Mouse (Mus musculus): ENCODE measurements around the gene Psmd14. TPM values are rescaled to one million over a fixed set of nuclear protein-coding genes. Genes with fewer than 3 reads are reported as not detected.

Gene Psmd14
- polyA plus RNA-seq, 1 experiment from 2014 or later = 171 TPM

DNA sequence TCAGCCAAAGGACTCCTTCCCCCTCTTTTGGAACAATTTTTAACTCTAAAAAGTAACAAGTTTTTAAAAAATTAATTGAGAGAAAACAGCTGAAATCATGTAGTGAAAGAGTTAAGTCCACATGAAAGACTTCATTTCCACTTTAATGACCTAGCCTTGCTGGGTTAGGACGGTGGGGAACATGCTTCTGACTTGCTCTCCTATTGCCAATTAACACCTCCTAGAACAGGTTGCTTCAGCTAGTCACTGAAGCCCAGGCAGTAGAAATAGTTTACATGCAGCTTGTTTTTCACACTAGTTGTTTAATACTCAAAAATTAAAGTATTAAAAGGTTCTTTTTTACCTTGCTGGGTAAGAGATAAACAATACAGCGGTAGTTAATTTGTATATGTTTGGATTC is 39.8 kb downstream of the Psmd14 start:
- Histone ChIP-seq H3K27ac (ENCODE audit: low read length) (no peak overlapping the region), H3K36me3 (ENCODE audit: control insufficient read depth, insufficient read depth, low read length) (no peaks in the 10 kb centered on the region), H3K4me1 (ENCODE audit: control insufficient read depth, insufficient read depth, low read length) (no peaks in the 10 kb centered on the region), H3K4me2 (ENCODE audit: low read depth, low read length) (no peak overlapping the region), H3K9me3 (ENCODE audit: control insufficient read depth, low read length) (no peaks in the 10 kb centered on the region), H3K27me3 (replicated peaks; ENCODE audit: control insufficient read depth, insufficient read depth, low read length) (no peaks in the 10 kb centered on the region), H3K4me3 (ENCODE audit: low read length) (no peak overlapping the region), H3K9ac (ENCODE audit: low read depth, low read length) (no peak overlapping the region)
- 49% methylated on average over 2 of the region's 2 CpGs for WGBS
- no peak for ATAC-seq

DNA sequence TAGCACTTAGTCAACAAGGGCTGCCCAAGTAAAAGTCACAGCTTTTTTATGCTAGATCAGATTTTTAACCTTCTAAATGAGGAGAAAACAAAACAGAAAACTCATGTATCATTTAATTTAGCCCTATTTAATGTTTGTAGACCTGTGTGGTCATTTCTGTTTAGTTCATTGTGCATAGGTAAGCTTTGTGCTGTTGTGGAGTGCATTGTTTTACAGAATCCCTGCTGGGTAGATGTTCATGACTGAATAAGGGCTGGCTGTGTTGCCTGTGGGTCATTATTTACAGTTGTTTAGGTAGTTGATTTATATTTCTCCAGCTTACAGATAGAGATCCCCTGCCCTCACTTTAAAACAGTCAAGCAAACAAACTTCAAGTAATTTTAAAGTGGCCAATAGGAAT is 40.9 kb downstream of the Psmd14 start:
- Histone ChIP-seq H3K36me3 (ENCODE audit: control insufficient read depth, insufficient read depth, low read length) (no peaks in the 10 kb centered on the region), H3K4me2 (ENCODE audit: low read depth, low read length) (no peak overlapping the region), H3K27ac (ENCODE audit: low read length) (no peak overlapping the region), H3K4me3 (ENCODE audit: low read length) (no peak overlapping the region), H3K9ac (ENCODE audit: low read depth, low read length) (no peak overlapping the region), H3K4me1 (ENCODE audit: control insufficient read depth, insufficient read depth, low read length) (no peaks in the 10 kb centered on the region), H3K9me3 (ENCODE audit: control insufficient read depth, low read length) (no peaks in the 10 kb centered on the region), H3K27me3 (replicated peaks; ENCODE audit: control insufficient read depth, insufficient read depth, low read length) (no peaks in the 10 kb centered on the region)
- no peak for ATAC-seq

DNA sequence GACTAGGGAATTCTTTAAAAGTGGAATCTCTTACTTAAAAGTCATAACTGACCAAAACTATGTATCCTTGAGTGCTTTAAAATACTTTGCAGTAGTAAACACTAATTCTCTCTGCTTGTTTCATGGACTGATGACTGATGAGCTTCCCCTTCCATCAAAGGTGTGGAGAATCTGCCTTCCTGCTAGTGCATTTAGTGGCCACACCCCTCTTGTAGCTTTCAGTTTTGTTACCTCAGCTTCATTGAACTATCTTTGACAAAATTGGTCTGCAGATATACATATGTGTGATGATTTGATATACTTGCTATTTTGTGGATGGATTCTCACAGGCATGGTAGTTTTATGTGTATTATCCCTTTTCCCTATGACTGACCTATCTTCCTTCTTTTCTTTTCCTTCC is 43.5 kb downstream of the Psmd14 start:
- no peaks in the 10 kb centered on the region for H3K36me3 ChIP-seq (ENCODE audit: control insufficient read depth, insufficient read depth, low read length)
- no peak overlapping the region for H3K4me2 ChIP-seq (ENCODE audit: low read depth, low read length)
- no peaks in the 10 kb centered on the region for H3K27me3 ChIP-seq (replicated peaks; ENCODE audit: control insufficient read depth, insufficient read depth, low read length)
- H3K4me1 ChIP-seq (ENCODE audit: control insufficient read depth, insufficient read depth, low read length) = no peaks in the 10 kb centered on the region
- no peak overlapping the region for H3K27ac ChIP-seq (ENCODE audit: low read length)
- no peak for ATAC-seq
- H3K9ac ChIP-seq (ENCODE audit: low read depth, low read length) = no peak overlapping the region
- no peak overlapping the region for H3K4me3 ChIP-seq (ENCODE audit: low read length)
- H3K9me3 ChIP-seq (ENCODE audit: control insufficient read depth, low read length) = no peaks in the 10 kb centered on the region

DNA sequence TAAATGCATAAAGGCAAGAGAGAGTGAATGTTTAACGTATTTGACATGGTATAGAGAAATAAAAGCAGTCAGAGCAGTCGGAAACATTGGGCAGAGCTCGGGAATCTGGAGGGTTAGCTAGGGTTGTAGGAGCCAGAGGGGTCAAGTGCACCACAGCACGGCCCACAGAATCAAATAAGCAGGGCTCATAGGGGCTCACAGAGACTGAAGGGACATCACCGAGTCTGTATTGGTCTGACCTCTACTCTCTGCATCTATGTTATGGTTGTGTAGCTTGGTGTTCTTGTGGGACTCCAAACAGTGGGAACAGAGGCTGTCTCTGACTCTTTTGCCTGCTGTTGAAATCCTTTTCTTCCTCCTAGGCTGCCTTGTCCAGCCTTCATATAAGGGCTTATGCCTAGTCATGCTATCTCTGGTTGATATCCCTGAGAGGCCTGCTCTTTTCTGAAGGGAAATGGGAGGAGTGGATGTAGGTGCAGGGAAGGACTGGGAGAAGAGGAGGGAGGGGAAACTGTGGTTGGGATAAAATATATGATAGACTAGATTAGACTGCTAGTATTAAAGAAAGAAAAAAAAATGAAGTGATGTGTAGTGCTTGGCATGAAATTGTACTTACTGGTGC is 47.9 kb downstream of the Psmd14 start:
- Histone ChIP-seq H3K9me3 (ENCODE audit: control insufficient read depth, low read length) (no peaks in the 10 kb centered on the region), H3K27ac (ENCODE audit: low read length) (no peak overlapping the region), H3K27me3 (replicated peaks; ENCODE audit: control insufficient read depth, insufficient read depth, low read length) (no peaks in the 10 kb centered on the region), H3K4me3 (ENCODE audit: low read length) (no peak overlapping the region), H3K36me3 (ENCODE audit: control insufficient read depth, insufficient read depth, low read length) (no peaks in the 10 kb centered on the region), H3K4me1 (ENCODE audit: control insufficient read depth, insufficient read depth, low read length) (no peaks in the 10 kb centered on the region), H3K9ac (ENCODE audit: low read depth, low read length) (no peak overlapping the region), H3K4me2 (ENCODE audit: low read depth, low read length) (no peak overlapping the region)
- WGBS = 80% methylated on average over 5 of the region's 5 CpGs
- ATAC-seq = no peak

DNA sequence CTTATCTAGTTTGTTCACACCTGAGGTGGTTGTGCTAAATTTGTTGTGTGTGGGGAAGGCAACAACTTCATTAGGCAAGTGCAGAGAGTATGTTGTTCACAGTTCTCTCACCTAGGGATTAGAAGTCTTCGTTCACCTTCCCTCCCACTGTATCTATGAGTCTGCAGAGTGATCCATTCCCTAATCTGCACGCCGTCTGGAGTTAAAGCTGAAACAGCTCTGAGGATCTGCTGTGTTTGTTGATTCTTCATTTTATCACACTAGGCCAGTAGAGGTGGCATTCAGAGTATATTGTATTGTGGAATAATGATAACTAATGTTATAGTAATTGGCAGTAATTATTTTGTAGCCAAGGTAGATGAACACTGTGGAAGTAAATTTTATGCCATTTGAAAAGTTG is 48.5 kb downstream of the Psmd14 start:
- WGBS = 82% methylated on average over 3 of the region's 3 CpGs
- no peak overlapping the region for H3K9ac ChIP-seq (ENCODE audit: low read depth, low read length)
- H3K4me1 ChIP-seq (ENCODE audit: control insufficient read depth, insufficient read depth, low read length) = no peaks in the 10 kb centered on the region
- H3K4me3 ChIP-seq (ENCODE audit: low read length) = no peak overlapping the region
- H3K36me3 ChIP-seq (ENCODE audit: control insufficient read depth, insufficient read depth, low read length) = no peaks in the 10 kb centered on the region
- H3K9me3 ChIP-seq (ENCODE audit: control insufficient read depth, low read length) = no peaks in the 10 kb centered on the region
- no peak overlapping the region for H3K27ac ChIP-seq (ENCODE audit: low read length)
- H3K27me3 ChIP-seq (replicated peaks; ENCODE audit: control insufficient read depth, insufficient read depth, low read length) = no peaks in the 10 kb centered on the region
- ATAC-seq = no peak
- H3K4me2 ChIP-seq (ENCODE audit: low read depth, low read length) = no peak overlapping the region

DNA sequence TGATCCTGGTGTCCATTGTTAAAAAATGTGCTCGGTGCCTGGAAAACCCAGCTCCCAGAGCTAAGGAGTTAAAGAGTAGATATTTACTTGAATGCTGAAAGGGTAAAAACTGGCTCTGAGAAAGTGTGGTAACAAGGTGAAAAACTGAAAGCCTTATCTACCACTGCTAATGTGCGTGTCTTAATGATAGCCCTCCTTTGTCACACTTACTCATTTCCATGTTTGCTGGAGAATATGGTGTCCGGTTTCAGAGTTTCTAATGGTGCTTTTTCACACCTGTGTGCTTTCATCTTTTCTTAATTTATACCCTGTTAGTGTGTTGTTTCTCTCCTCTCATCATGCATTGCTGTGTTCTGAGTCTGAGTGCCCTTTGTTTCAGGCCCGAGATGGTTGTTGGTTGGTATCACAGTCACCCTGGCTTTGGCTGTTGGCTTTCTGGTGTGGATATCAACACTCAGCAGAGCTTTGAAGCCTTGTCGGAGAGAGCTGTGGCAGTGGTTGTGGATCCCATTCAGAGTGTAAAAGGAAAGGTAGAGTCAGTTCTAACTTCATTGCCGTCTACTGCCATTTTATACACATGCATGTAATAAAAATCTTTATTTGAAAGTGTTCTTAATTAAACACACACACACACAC is 53.1 kb downstream of the Psmd14 start:
- no peaks in the 10 kb centered on the region for H3K36me3 ChIP-seq (ENCODE audit: control insufficient read depth, insufficient read depth, low read length)
- no peak for ATAC-seq
- H3K4me1 ChIP-seq (ENCODE audit: control insufficient read depth, insufficient read depth, low read length) = no peaks in the 10 kb centered on the region
- no peak overlapping the region for H3K9ac ChIP-seq (ENCODE audit: low read depth, low read length)
- 77% methylated on average over 6 of the region's 6 CpGs for WGBS
- H3K4me3 ChIP-seq (ENCODE audit: low read length) = no peak overlapping the region
- no peak overlapping the region for H3K27ac ChIP-seq (ENCODE audit: low read length)
- H3K27me3 ChIP-seq (replicated peaks; ENCODE audit: control insufficient read depth, insufficient read depth, low read length) = no peaks in the 10 kb centered on the region
- H3K4me2 ChIP-seq (ENCODE audit: low read depth, low read length) = no peak overlapping the region
- no peaks in the 10 kb centered on the region for H3K9me3 ChIP-seq (ENCODE audit: control insufficient read depth, low read length)

DNA sequence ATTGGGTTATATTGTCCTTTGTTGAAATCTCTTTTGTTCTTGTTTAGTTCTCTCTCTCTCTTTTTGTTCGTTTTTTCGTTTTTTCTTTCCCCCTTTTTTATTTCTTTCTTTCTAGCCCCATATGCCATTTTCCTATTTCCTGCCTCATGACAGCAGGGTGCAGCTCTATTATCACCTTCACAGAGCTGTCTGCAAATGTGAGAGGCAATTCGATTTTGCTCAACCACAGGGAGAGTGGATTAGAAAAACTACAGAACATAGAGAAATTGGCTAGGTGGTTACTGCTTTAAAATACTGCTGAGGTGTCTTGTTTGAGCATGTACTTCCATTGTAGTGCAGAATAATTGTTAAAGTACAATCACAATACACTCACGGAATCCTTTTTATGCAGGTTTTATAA is 54.0 kb downstream of the Psmd14 start:
- Histone ChIP-seq H3K36me3 (ENCODE audit: control insufficient read depth, insufficient read depth, low read length) (no peaks in the 10 kb centered on the region), H3K27ac (ENCODE audit: low read length) (no peak overlapping the region), H3K27me3 (replicated peaks; ENCODE audit: control insufficient read depth, insufficient read depth, low read length) (no peaks in the 10 kb centered on the region), H3K9ac (ENCODE audit: low read depth, low read length) (no peak overlapping the region), H3K4me1 (ENCODE audit: control insufficient read depth, insufficient read depth, low read length) (no peaks in the 10 kb centered on the region), H3K4me2 (ENCODE audit: low read depth, low read length) (no peak overlapping the region), H3K9me3 (ENCODE audit: control insufficient read depth, low read length) (no peaks in the 10 kb centered on the region), H3K4me3 (ENCODE audit: low read length) (no peak overlapping the region)
- 70% methylated on average over 4 of the region's 4 CpGs for whole genome bisulfite sequencing
- no peak for ATAC-seq

DNA sequence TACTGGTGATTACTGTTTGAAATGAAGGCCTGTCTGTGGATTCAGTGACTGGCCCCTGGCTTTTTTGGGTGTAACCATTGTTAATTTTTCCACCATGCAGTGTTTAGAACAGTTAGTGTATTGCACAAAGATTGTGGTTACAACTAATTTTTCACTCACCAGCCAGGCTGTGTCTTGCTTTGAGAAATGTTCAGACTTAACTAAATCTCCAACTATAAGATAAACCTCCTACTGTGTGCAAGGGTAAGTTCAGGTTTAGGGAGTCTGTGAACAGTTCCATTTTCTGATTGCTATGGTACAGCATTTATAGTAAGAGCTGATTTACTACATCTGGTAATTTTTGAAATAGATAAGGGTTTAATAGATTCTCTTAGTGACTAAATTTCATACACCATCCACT is 69.3 kb downstream of the Psmd14 start:
- no peak overlapping the region for H3K4me3 ChIP-seq (ENCODE audit: low read length)
- no peaks in the 10 kb centered on the region for H3K27me3 ChIP-seq (replicated peaks; ENCODE audit: control insufficient read depth, insufficient read depth, low read length)
- no peaks in the 10 kb centered on the region for H3K9me3 ChIP-seq (ENCODE audit: control insufficient read depth, low read length)
- no peaks in the 10 kb centered on the region; the same call in 1 of the 2 replicates for H3K36me3 ChIP-seq (ENCODE audit: control insufficient read depth, insufficient read depth, low read length)
- no peak overlapping the region for H3K4me2 ChIP-seq (ENCODE audit: low read depth, low read length)
- no peaks in the 10 kb centered on the region for H3K4me1 ChIP-seq (ENCODE audit: control insufficient read depth, insufficient read depth, low read length)
- H3K27ac ChIP-seq (ENCODE audit: low read length) = no peak overlapping the region
- ATAC-seq = no peak
- no peak overlapping the region for H3K9ac ChIP-seq (ENCODE audit: low read depth, low read length)

DNA sequence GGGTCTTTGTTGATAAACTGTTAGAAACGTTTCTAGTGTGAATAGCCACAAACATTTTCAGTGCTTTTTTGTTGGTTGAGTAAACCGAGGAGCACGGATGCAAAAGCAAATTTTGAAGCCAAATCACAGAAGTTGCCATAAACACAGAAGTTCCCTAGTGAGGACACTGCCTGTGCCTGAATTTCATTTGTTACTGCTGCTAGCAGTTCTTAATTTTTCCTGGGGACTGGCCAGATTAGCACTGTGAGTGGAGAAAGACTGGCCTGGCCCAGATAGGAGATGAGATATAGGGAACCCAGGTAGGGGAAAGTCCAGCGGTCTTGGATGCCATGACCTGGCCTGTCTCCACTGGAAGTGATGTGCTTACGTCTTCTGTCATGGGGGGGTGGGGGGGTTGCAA is 83.5 kb downstream of the Psmd14 start:
- 73% methylated on average over 5 of the region's 5 CpGs for WGBS

DNA sequence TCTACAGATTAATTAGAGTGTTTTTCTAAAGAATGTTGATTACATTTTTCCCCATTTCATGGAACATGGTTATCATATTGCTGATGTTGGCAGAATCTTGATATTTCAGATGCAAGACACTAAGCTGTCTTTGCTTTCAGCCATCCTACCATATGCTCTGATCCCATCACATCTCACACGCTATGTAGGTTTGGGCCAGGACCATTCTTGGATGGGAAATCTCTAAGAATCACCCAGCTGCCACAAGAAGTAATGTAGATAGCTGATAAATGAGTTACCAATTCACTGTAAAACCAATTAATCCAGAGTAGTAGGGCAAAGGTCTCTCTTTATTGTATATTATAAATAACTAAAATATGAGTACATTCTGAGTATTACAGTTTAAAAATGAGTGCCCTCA is 86.6 kb downstream of the Psmd14 start:
- Histone ChIP-seq H3K4me1 (ENCODE audit: control insufficient read depth, insufficient read depth, low read length) (no peaks in the 10 kb centered on the region), H3K27ac (ENCODE audit: low read length) (no peak overlapping the region), H3K4me3 (ENCODE audit: low read length) (no peak overlapping the region), H3K36me3 (ENCODE audit: control insufficient read depth, insufficient read depth, low read length) (no peaks in the 10 kb centered on the region), H3K9me3 (ENCODE audit: control insufficient read depth, low read length) (no peaks in the 10 kb centered on the region), H3K4me2 (ENCODE audit: low read depth, low read length) (no peak overlapping the region), H3K9ac (ENCODE audit: low read depth, low read length) (no peak overlapping the region), H3K27me3 (replicated peaks; ENCODE audit: control insufficient read depth, insufficient read depth, low read length) (peaks cover 7% of the 10 kb centered on the region; the same call in 1 of the 2 replicates)
- WGBS = 80% methylated on average over 1 of the region's 1 CpGs
- peak; percentile 67; the same call in 1 of the 2 replicates for ATAC-seq

More for the DNA sequence above, 83.5 kb downstream of the Psmd14 start:
- Histone ChIP-seq H3K27me3 (replicated peaks; ENCODE audit: control insufficient read depth, insufficient read depth, low read length) (no peaks in the 10 kb centered on the region), H3K4me2 (ENCODE audit: low read depth, low read length) (no peak overlapping the region), H3K9me3 (ENCODE audit: control insufficient read depth, low read length) (no peaks in the 10 kb centered on the region), H3K9ac (ENCODE audit: low read depth, low read length) (no peak overlapping the region), H3K27ac (ENCODE audit: low read length) (no peak overlapping the region), H3K4me1 (ENCODE audit: control insufficient read depth, insufficient read depth, low read length) (no peaks in the 10 kb centered on the region), H3K4me3 (ENCODE audit: low read length) (no peak overlapping the region), H3K36me3 (ENCODE audit: control insufficient read depth, insufficient read depth, low read length) (no peaks in the 10 kb centered on the region)
- ATAC-seq = no peak

All from intestine, embryonic 16.5 days (tissue).